Mouse (Mus musculus) MEL (cell line): Measurements from ENCODE around the gene Cdkal1.

ENCODE experiments used
- GATA1 ChIP-seq: IDR thresholded peaks from 2 replicates; pipeline ENCODE4 v1.6.1; 2011; ENCODE audit warnings: low read depth, low read length, improper control_type of control experiment
- HCFC1 ChIP-seq: IDR thresholded peaks from 2 replicates; pipeline ENCODE4 v1.6.1; 2012; ENCODE audit warnings: low read depth, mild to moderate bottlenecking, inconsistent platforms, low read length, improper control_type of control experiment, moderate library complexity
- MAZ ChIP-seq: IDR thresholded peaks from 2 replicates; pipeline ENCODE4 v1.6.1; 2012; ENCODE audit warnings: low read depth, mild to moderate bottlenecking, inconsistent platforms, low read length, improper control_type of control experiment
- MEF2A ChIP-seq: IDR thresholded peaks from 2 replicates; pipeline ENCODE4 v1.6.1; 2014; ENCODE audit warnings: low read depth, mild to moderate bottlenecking, inconsistent platforms, low read length, improper control_type of control experiment; ENCODE audit not compliant: poor library complexity, insufficient replicate concordance, severe bottlenecking; ENCODE audit errors: extremely low read depth
- POLR2A ChIP-seq, 2 experiments: IDR thresholded peaks; 2 replicates each; pipeline ENCODE4 v1.6.1; 2011 to 2012; ENCODE audit warnings: low read length in 2 of 2, mild to moderate bottlenecking in 2 of 2, control low read depth in 1 of 2, improper control_type of control experiment in 1 of 2, low read depth in 1 of 2, moderate library complexity in 1 of 2; ENCODE audit not compliant: control insufficient read depth in 1 of 2, insufficient read depth in 1 of 2, poor library complexity in 1 of 2
- POLR2AphosphoS2 ChIP-seq: IDR thresholded peaks from 2 replicates; pipeline ENCODE4 v1.6.1; 2011; ENCODE audit warnings: low read length, improper control_type of control experiment
- RAD21 ChIP-seq: IDR thresholded peaks from 2 replicates; pipeline ENCODE4 v1.6.1; 2011; ENCODE audit warnings: mild to moderate bottlenecking, low read depth, low read length, improper control_type of control experiment
- TAL1 ChIP-seq: IDR thresholded peaks from 2 replicates; pipeline ENCODE4 v1.6.1; 2012; ENCODE audit warnings: mild to moderate bottlenecking, inconsistent platforms, low read length, moderate library complexity, mixed read lengths
- ZNF384 ChIP-seq: IDR thresholded peaks from 2 replicates; pipeline ENCODE4 v1.6.1; 2012; ENCODE audit warnings: low read depth, mild to moderate bottlenecking, inconsistent platforms, low read length, improper control_type of control experiment

DNA sequence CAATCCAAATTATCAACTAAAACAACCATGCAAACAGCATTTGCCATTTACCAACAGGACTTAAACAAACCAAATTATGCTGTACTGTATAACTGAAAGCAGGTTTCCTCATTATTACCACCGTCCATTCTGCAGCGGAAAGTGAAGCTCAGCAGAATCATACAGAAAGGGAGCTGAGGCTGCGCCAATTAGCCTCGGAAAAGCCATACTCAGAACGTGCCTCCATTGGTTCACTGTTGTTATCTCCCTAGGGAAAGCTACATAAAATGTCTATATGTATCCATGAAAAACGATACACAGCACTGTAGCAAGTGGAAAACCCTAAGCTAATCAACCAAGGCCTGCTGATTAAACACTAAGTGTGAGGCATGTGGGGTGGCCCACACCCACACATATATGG is 130.6 kb downstream of the Cdkal1 start:
- TF ChIP-seq HCFC1 = no peak
- no peak for TF ChIP-seq POLR2A (IDR thresholded peaks at IDR 0.05; ENCODE audit: control insufficient read depth in 1 of 2, insufficient read depth in 1 of 2, low read depth in 1 of 2, low read length in 2 of 2, poor library complexity in 1 of 2)
- no peak for TF ChIP-seq RAD21
- no peak for TF ChIP-seq MAZ
- TF ChIP-seq MEF2A = no peak
- no peak for TF ChIP-seq TAL1
- no peak for TF ChIP-seq ZNF384
- no peak for TF ChIP-seq POLR2AphosphoS2
- TF ChIP-seq GATA1 = no peak
